Mouse (Mus musculus): ENCODE measurements around the gene Thrb.

- TF ChIP-seq GATA1 (IDR thresholded peaks at IDR 0.05; ENCODE audit: low read length) (no peak), TAL1 (IDR thresholded peaks at IDR 0.05; ENCODE audit: low read length) (no peak)
Observed at GRCm38 (mm10) chr14:17661100-17661521, 1.1 kb downstream of the Thrb start.
